Mouse (Mus musculus): ENCODE data around the gene Aqp9. TPM values are rescaled to one million over a fixed set of nuclear protein-coding genes. Genes with fewer than 3 reads are reported as not detected.

Aqp9 gene
- total RNA-seq, 2 experiments from 2014 or later, result 0.15 to 0.17 TPM

GRCm38 (mm10) chr9:71167473-71168215 is 838 bp downstream of the Aqp9 start:
- DNase-seq, result no peak

- peak; percentile 36 to 65 for DNase-seq
Measured at GRCm38 (mm10) chr9:71166871-71167465, 1.5 kb downstream of the Aqp9 start.

GRCm38 (mm10) chr9:71166019-71166705 is 2.3 kb downstream of the Aqp9 start:
- no peak for DNase-seq

GRCm38 (mm10) chr9:71165510-71165909 is 3.0 kb downstream of the Aqp9 start:
- no peak for DNase-seq

- no peak for DNase-seq
Measured at GRCm38 (mm10) chr9:71165061-71165460, 3.4 kb downstream of the Aqp9 start.

GRCm38 (mm10) chr9:71164353-71164752 is 4.1 kb downstream of the Aqp9 start:
- no peak for DNase-seq

GRCm38 (mm10) chr9:71162858-71163740 is 5.4 kb downstream of the Aqp9 start:
- DNase-seq, result no peak

GRCm38 (mm10) chr9:71162131-71162857 is 6.2 kb downstream of the Aqp9 start:
- no peak for DNase-seq

- DNase-seq, result no peak
Measured at GRCm38 (mm10) chr9:71160849-71161711, 7.4 kb downstream of the Aqp9 start.

- no peak for DNase-seq
Measured at GRCm38 (mm10) chr9:71159686-71160085, 8.8 kb downstream of the Aqp9 start.

GRCm38 (mm10) chr9:71159060-71159626 is 9.3 kb downstream of the Aqp9 start:
- no peak for DNase-seq

- no peak for DNase-seq
Measured at GRCm38 (mm10) chr9:71157921-71158646, 10.4 kb downstream of the Aqp9 start.

GRCm38 (mm10) chr9:71156447-71157035 is 11.9 kb downstream of the Aqp9 start:
- DNase-seq, result no peak

GRCm38 (mm10) chr9:71155399-71156005 is 13.0 kb downstream of the Aqp9 start:
- no peak for DNase-seq

- no peak for DNase-seq
Measured at GRCm38 (mm10) chr9:71151386-71151785, 17.1 kb downstream of the Aqp9 start.

GRCm38 (mm10) chr9:71150175-71150574 is 18.3 kb downstream of the Aqp9 start:
- DNase-seq, result no peak

- peak in 1 of 2 experiments; percentile 6 for DNase-seq
Measured at GRCm38 (mm10) chr9:71148890-71149289, 19.6 kb downstream of the Aqp9 start.

GRCm38 (mm10) chr9:71146210-71146609 is 22.3 kb downstream of the Aqp9 start:
- DNase-seq, result no peak

GRCm38 (mm10) chr9:71140205-71140604 is 28.3 kb downstream of the Aqp9 start:
- DNase-seq, result no peak

Data from heart, adult 18-20 months (tissue).